Mouse (Mus musculus) myocyte (in vitro differentiated cells): ENCODE measurements around the gene Olfr709-ps1.

Experiments
- CEBPB ChIP-seq: IDR thresholded peaks from 2 replicates; pipeline ENCODE4 v1.6.1; 2011; ENCODE audit warnings: mild to moderate bottlenecking, moderate library complexity; ENCODE audit not compliant: poor library complexity, insufficient read depth, severe bottlenecking
- E2F4 ChIP-seq: IDR thresholded peaks from one replicate; pipeline ENCODE4 v1.6.1; 2011; ENCODE audit warnings: mild to moderate bottlenecking, control low read depth, moderate library complexity; ENCODE audit not compliant: insufficient read depth
- MAX ChIP-seq: IDR thresholded peaks from one replicate; pipeline ENCODE4 v1.6.1; 2011; ENCODE audit warnings: low read depth, mild to moderate bottlenecking, control low read depth
- MYOD1 ChIP-seq, 3 experiments: IDR thresholded peaks; one replicate each; pipeline ENCODE4 v1.6.1; 2011; ENCODE audit warnings: control low read depth in 2 of 3, low read depth in 2 of 3, mild to moderate bottlenecking in 2 of 3, moderate library complexity in 1 of 3; ENCODE audit not compliant: insufficient read length in 2 of 3, control insufficient read depth in 1 of 3
- MYOG ChIP-seq, 3 experiments: IDR thresholded peaks; one replicate each; pipeline ENCODE4 v1.6.1; 2011; ENCODE audit warnings: control low read depth in 2 of 3, low read depth in 2 of 3, mild to moderate bottlenecking in 2 of 3; ENCODE audit not compliant: insufficient read length in 2 of 3, control insufficient read depth in 1 of 3, insufficient read depth in 1 of 3
- POLR2A ChIP-seq: IDR thresholded peaks from one replicate; pipeline ENCODE4 v1.6.1; 2011; ENCODE audit warnings: low read depth, mild to moderate bottlenecking, control low read depth, moderate library complexity; ENCODE audit not compliant: insufficient read length
- POLR2AphosphoS2 ChIP-seq: IDR thresholded peaks from one replicate; pipeline ENCODE4 v1.6.1; 2011; ENCODE audit warnings: low read depth, control low read depth; ENCODE audit not compliant: insufficient read length
- REST ChIP-seq: IDR thresholded peaks from one replicate; pipeline ENCODE4 v1.6.1; 2011; ENCODE audit warnings: mild to moderate bottlenecking, control low read depth, moderate library complexity; ENCODE audit not compliant: insufficient read depth, insufficient read length
- SRF ChIP-seq: IDR thresholded peaks from one replicate; pipeline ENCODE4 v1.6.1; 2011; ENCODE audit warnings: low read depth; ENCODE audit not compliant: control insufficient read depth, insufficient read length
- TCF12 ChIP-seq: IDR thresholded peaks from one replicate; pipeline ENCODE4 v1.6.1; 2011; ENCODE audit warnings: mild to moderate bottlenecking, control low read depth; ENCODE audit not compliant: poor library complexity, insufficient read depth, severe bottlenecking
- TCF3 ChIP-seq: IDR thresholded peaks from one replicate; pipeline ENCODE4 v1.6.1; 2011; ENCODE audit warnings: low read depth, control low read depth; ENCODE audit not compliant: insufficient read length
- USF1 ChIP-seq: IDR thresholded peaks from one replicate; pipeline ENCODE4 v1.6.1; 2011; ENCODE audit warnings: low read depth, mild to moderate bottlenecking, control low read depth, moderate library complexity

- TF ChIP-seq USF1 (no peak), POLR2A (no peak), POLR2AphosphoS2 (no peak), MYOG (IDR thresholded peaks at IDR 0.05; ENCODE audit: control insufficient read depth in 1 of 3, insufficient read depth in 1 of 3, insufficient read length in 2 of 3, low read depth in 2 of 3) (no peak), TCF3 (no peak), E2F4 (no peak), CEBPB (no peak), MYOD1 (IDR thresholded peaks at IDR 0.05; ENCODE audit: control insufficient read depth in 1 of 3, insufficient read length in 2 of 3, low read depth in 2 of 3) (no peak), TCF12 (no peak), MAX (no peak), REST (no peak), SRF (no peak)
Observed at GRCm38 (mm10) chr7:106948212-106948611, 16.2 kb upstream of the Olfr709-ps1 start, which contains the start of gene Olfr710.
